Mouse (Mus musculus) intestine, postnatal 0 days (tissue): ENCODE data around the gene Becn1. TPM values are rescaled to one million over a fixed set of nuclear protein-coding genes. Genes with fewer than 3 reads are reported as not detected.

Experiments used
- ATAC-seq: fragments of 200-750 bp; cut with Nextera tagmentation; 2 replicates; pipeline ENCODE4 v1.8.0; 2017; ENCODE audit warnings: mild to moderate bottlenecking, moderate TSS enrichment, moderate library complexity
- H3K27ac ChIP-seq: fragments of 300-500 bp; sonication (generic); 2 replicates; pipeline ENCODE4 v1.5.1; 2014; ENCODE audit warnings: mild to moderate bottlenecking, low read depth, low read length, moderate library complexity
- H3K27me3 ChIP-seq: fragments of 300-500 bp; sonication (generic); replicated peaks from 2 replicates; pipeline ENCODE4 v1.6.1; 2014; ENCODE audit warnings: low read length, mixed read lengths; ENCODE audit not compliant: control insufficient read depth, insufficient read depth
- H3K36me3 ChIP-seq: fragments of 300-500 bp; sonication (generic); 2 replicates; pipeline ENCODE4 v1.6.1; 2014; ENCODE audit warnings: mild to moderate bottlenecking, moderate library complexity; ENCODE audit not compliant: control insufficient read depth, insufficient read depth
- H3K4me1 ChIP-seq: fragments of 300-500 bp; sonication (generic); replicated peaks from 2 replicates; pipeline ENCODE4 v1.6.1; 2014; ENCODE audit warnings: antibody characterized with exemption, low read length, mixed read lengths; ENCODE audit not compliant: control insufficient read depth, insufficient read depth
- H3K4me2 ChIP-seq: fragments of 300-500 bp; sonication (generic); replicated peaks from 2 replicates; pipeline ENCODE4 v1.6.1; 2014; ENCODE audit warnings: low read depth, mild to moderate bottlenecking, moderate library complexity
- H3K4me3 ChIP-seq: fragments of 300-500 bp; sonication (generic); 2 replicates; pipeline ENCODE4 v1.5.1; 2014; ENCODE audit warnings: low read depth, low read length
- H3K9ac ChIP-seq: fragments of 300-500 bp; sonication (generic); 2 replicates; pipeline ENCODE4 v1.6.1; 2014; ENCODE audit warnings: mild to moderate bottlenecking, low read depth, low read length
- H3K9me3 ChIP-seq: fragments of 300-500 bp; sonication (generic); 2 replicates; pipeline ENCODE4 v1.6.1; 2016; ENCODE audit warnings: mixed run types; ENCODE audit not compliant: control insufficient read depth
- CTCF ChIP-seq: sonication (generic); IDR thresholded peaks from 2 replicates; pipeline ENCODE4 v1.5.1; 2016; ENCODE audit warnings: low read depth, mild to moderate bottlenecking, control low read depth, antibody characterized with exemption, moderate library complexity
- WGBS: fragments of 180-500 bp; shearing (Covaris S2); extraction: QIAGEN DNeasy Blood & Tissue Kit; methylation state at CpG from one replicate; pipeline ENCODE4 v1.1.7; 2014; 5-methylcytosine and 5-hydroxymethylcytosine counted together
- polyA plus RNA-seq: library from polyadenylated mRNA; unstranded; fragments of >200 nt; fragmentation: Nextera tagmentation; extraction: Ambion mirVana; gene quantifications from 2 replicates; pipeline ENCODE4 v1.2.1, GENCODE M21; 2015

Gene Becn1
- polyA plus RNA-seq, 1 experiment from 2014 or later: 117 TPM

- Histone ChIP-seq H3K36me3 (peaks cover 69% of the 10 kb centered on the region), H3K4me3 (no peak overlapping the region), H3K27ac (no peak overlapping the region), H3K9me3 (no peaks in the 10 kb centered on the region), H3K27me3 (no peaks in the 10 kb centered on the region), H3K4me1 (no peaks in the 10 kb centered on the region), H3K4me2 (no peak overlapping the region), H3K9ac (no peak overlapping the region)
- ATAC-seq: peak; percentile 55; the same call in 1 of the 2 replicates
- peak; percentile 99 for TF ChIP-seq CTCF
- 8% methylated on average over 4 of the region's 4 CpGs for WGBS
Observed at GRCm38 (mm10) chr11:101323609-101324008, 21.5 kb upstream of the Becn1 start.

DNA sequence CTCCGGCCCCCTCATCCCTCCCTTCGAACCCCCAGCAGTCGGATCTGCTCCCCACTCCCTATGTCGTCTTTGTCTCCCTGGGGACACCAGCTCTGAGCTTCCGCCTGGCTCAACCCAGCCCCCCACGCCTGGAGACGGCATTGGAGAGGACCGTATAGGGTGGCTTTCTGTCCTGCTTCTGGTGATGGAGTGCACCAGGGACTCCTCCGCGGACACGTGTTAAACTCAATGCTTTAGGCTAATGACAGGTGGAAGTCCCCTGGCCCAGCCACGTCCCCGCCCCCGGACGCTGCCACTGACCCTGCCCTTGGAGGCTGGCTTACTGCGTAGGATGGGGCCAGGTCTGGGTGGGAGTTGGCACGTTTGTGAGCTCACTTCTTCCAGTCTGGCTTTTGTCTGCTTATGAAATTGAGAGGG, 14.4 kb upstream of the Becn1 start:
- WGBS: 1% methylated on average over 17 of the region's 17 CpGs
- Histone ChIP-seq H3K4me3 (peak overlapping the region; percentile 64), H3K36me3 (peaks cover 29% of the 10 kb centered on the region), H3K9ac (peak overlapping the region; percentile 89), H3K9me3 (no peaks in the 10 kb centered on the region), H3K27me3 (no peaks in the 10 kb centered on the region), H3K4me2 (peak overlapping the region; percentile 74), H3K4me1 (no peaks in the 10 kb centered on the region), H3K27ac (no peak overlapping the region)
- TF ChIP-seq CTCF: no peak
- ATAC-seq: peak; percentile 44; the same call in 1 of the 2 replicates

DNA sequence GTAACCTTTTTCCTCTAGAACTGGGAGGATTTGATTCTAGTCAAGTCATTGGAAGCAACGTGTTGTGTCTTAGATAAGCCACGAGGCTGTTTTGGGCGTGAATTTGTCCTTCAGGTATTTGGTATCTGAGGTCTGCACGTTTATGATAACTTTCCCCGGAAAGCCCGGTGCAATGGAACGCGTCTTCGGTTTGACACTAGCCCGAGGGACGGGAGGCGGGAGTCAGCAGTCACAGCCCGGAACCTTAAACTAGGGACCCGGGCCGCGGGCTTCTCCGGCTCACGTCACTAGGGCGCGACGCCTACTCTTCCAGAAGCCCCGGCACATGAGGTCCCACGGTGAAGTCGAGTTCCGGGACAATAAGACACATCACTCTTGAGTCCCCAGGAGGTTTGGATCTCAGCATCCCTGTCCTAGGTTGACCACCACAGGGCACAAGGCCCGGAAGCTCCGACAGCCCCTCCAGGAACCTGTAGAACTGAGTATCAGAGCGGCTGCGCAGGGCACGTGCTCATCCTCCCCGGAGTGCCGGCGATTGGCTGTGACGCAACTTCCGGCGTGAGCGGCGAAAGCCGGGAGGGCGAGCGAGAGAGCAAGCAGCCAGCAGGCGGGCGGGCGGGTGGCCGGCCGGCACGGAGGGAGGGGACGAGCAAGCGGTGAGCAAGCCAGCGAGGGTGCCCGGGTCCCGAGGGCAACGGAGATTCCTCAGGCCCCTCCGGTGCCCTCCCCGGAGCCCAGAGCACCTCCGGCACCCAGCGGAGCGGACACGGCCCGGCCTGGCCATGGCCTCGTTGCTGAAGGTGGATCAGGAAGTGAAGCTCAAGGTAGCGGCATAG, 13.8 kb upstream of the Becn1 start, which contains the start of gene Psme3:
TSS of gene Psme3 (plus strand) at position 549 of the 836 bp plus-strand sequence.
- peak; percentile 91 for ATAC-seq
- WGBS: under 1% methylated on average over 50 of the region's 62 CpGs
- peak; percentile 33 for TF ChIP-seq CTCF
- H3K27ac ChIP-seq: 0 out of 2 replicates have a peak within 1 kb of the TSS, but pooled peaks have one; percentile 17
- no peaks in the 10 kb centered on the region for H3K9me3 ChIP-seq
- peaks cover 23% of the 10 kb centered on the region for H3K36me3 ChIP-seq
- no peaks in the 10 kb centered on the region for H3K27me3 ChIP-seq
- no peaks in the 10 kb centered on the region for H3K4me1 ChIP-seq
- peak within 1 kb of the TSS; percentile 64 for H3K4me3 ChIP-seq
- H3K4me2 ChIP-seq: peak within 1 kb of the TSS; percentile 74
- H3K9ac ChIP-seq: peak within 1 kb of the TSS; percentile 89

- Histone ChIP-seq H3K9ac (peak overlapping the region; percentile 89; the same call in 1 of the 2 replicates), H3K27ac (0 out of 2 replicates have a peak overlapping the region, but pooled peaks have one; percentile 17), H3K4me2 (peak overlapping the region; percentile 74), H3K4me1 (no peaks in the 10 kb centered on the region), H3K27me3 (no peaks in the 10 kb centered on the region), H3K36me3 (peaks cover 17% of the 10 kb centered on the region), H3K9me3 (no peaks in the 10 kb centered on the region), H3K4me3 (peak overlapping the region; percentile 64)
- no peak for TF ChIP-seq CTCF
- 85% methylated on average over 8 of the region's 8 CpGs for WGBS
- no peak for ATAC-seq
Observed at GRCm38 (mm10) chr11:101315082-101315650, 13.1 kb upstream of the Becn1 start.

DNA sequence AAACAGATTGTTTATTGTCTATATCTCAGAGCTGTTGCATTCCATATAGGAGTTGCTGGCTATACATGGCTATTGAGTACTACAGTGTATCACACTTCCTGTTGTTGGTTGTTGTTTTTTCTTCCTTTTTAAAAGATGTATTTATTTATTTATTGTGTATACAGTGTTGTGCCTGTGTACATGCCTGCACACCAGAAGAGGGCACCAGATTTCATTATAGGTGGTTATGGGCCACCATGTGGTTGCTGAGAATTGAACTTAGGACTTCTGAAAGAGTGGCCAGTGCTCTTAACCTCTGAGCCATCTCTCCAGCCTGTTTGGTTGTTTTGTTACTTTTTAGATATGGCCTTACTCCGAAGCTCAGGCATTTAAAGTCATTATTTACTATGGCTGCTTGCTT, 12.5 kb upstream of the Becn1 start:
- Histone ChIP-seq H3K9ac (no peak overlapping the region), H3K4me1 (no peaks in the 10 kb centered on the region), H3K27ac (no peak overlapping the region), H3K9me3 (no peaks in the 10 kb centered on the region), H3K4me2 (no peak overlapping the region), H3K36me3 (peaks cover 11% of the 10 kb centered on the region), H3K27me3 (no peaks in the 10 kb centered on the region), H3K4me3 (no peak overlapping the region)
- TF ChIP-seq CTCF: peak; percentile 36
- ATAC-seq: no peak
- 92% methylated on average over 1 of the region's 1 CpGs for WGBS

- Histone ChIP-seq H3K36me3 (no peaks in the 10 kb centered on the region), H3K9ac (no peak overlapping the region), H3K4me3 (no peak overlapping the region), H3K4me1 (no peaks in the 10 kb centered on the region), H3K9me3 (no peaks in the 10 kb centered on the region), H3K4me2 (no peak overlapping the region), H3K27me3 (no peaks in the 10 kb centered on the region), H3K27ac (no peak overlapping the region)
- no peak for TF ChIP-seq CTCF
- ATAC-seq: no peak
- 24% methylated on average over 3 of the region's 3 CpGs for WGBS
Observed at GRCm38 (mm10) chr11:101312150-101312549, 10.1 kb upstream of the Becn1 start.
